Mouse (Mus musculus) heart, embryonic 12.5 days (tissue): ENCODE results near the gene Btbd9. TPM values are rescaled to one million over a fixed set of nuclear protein-coding genes. Genes with fewer than 3 reads are reported as not detected.
A peak's percentile ranks its signal among the peaks of the same experiment; 100 is the strongest.

Experiments
- ATAC-seq: fragments of 200-750 bp; cut with Nextera tagmentation; 2 replicates; pipeline ENCODE4 v1.8.0; 2017; ENCODE audit warnings: moderate TSS enrichment, moderate library complexity; ENCODE audit not compliant: insufficient number of reproducible peaks, low FRiP score
- H3K27ac ChIP-seq: fragments of 300-500 bp; sonication (generic); 2 replicates; pipeline ENCODE4 v1.5.1; 2016; ENCODE audit warnings: mild to moderate bottlenecking, moderate library complexity; ENCODE audit not compliant: poor library complexity, severe bottlenecking
- H3K27me3 ChIP-seq: fragments of 300-500 bp; sonication (generic); replicated peaks from 2 replicates; pipeline ENCODE4 v1.6.1; 2016; ENCODE audit warnings: mild to moderate bottlenecking, moderate library complexity
- H3K36me3 ChIP-seq: fragments of 300-500 bp; sonication (generic); 2 replicates; pipeline ENCODE4 v1.6.1; 2016; ENCODE audit warnings: mild to moderate bottlenecking, moderate library complexity
- H3K4me1 ChIP-seq: fragments of 300-500 bp; sonication (generic); replicated peaks from 2 replicates; pipeline ENCODE4 v1.6.1; 2016; ENCODE audit warnings: mild to moderate bottlenecking
- H3K4me2 ChIP-seq: fragments of 300-500 bp; sonication (generic); 2 replicates; pipeline ENCODE4 v1.6.1; 2016; ENCODE audit warnings: mild to moderate bottlenecking, moderate library complexity
- H3K4me3 ChIP-seq: fragments of 300-500 bp; sonication (generic); 2 replicates; pipeline ENCODE4 v1.5.1; 2016; ENCODE audit warnings: mild to moderate bottlenecking
- H3K9ac ChIP-seq: fragments of 300-500 bp; sonication (generic); 2 replicates; pipeline ENCODE4 v1.6.1; 2016; ENCODE audit warnings: mild to moderate bottlenecking, moderate library complexity
- H3K9me3 ChIP-seq: fragments of 300-500 bp; sonication (generic); replicated peaks from 2 replicates; pipeline ENCODE4 v1.6.1; 2016; ENCODE audit warnings: mild to moderate bottlenecking, moderate library complexity
- WGBS: fragments of 180-500 bp; shearing (Covaris S2); methylation state at CpG from one replicate; pipeline ENCODE4 v1.1.7; 2016; 5-methylcytosine and 5-hydroxymethylcytosine counted together
- polyA plus RNA-seq: library from polyadenylated mRNA; unstranded; fragments of >200 nt; fragmentation: Nextera tagmentation; extraction: Ambion mirVana; gene quantifications from 2 replicates; pipeline ENCODE4 v1.2.1, GENCODE M21; 2016

The Btbd9 gene
- polyA plus RNA-seq, 1 experiment from 2014 or later = 42.0 TPM

- Histone ChIP-seq H3K4me2 (no peak overlapping the region), H3K4me3 (no peak overlapping the region), H3K27ac (no peak overlapping the region), H3K27me3 (no peaks in the 10 kb centered on the region), H3K9ac (no peak overlapping the region), H3K36me3 (no peaks in the 10 kb centered on the region), H3K4me1 (peaks cover 5% of the 10 kb centered on the region), H3K9me3 (no peaks in the 10 kb centered on the region)
- 72% methylated on average over 2 of the region's 2 CpGs for WGBS
- ATAC-seq = no peak
Observed at GRCm38 (mm10) chr17:30558623-30559022, 17.7 kb downstream of the Btbd9 start.

DNA sequence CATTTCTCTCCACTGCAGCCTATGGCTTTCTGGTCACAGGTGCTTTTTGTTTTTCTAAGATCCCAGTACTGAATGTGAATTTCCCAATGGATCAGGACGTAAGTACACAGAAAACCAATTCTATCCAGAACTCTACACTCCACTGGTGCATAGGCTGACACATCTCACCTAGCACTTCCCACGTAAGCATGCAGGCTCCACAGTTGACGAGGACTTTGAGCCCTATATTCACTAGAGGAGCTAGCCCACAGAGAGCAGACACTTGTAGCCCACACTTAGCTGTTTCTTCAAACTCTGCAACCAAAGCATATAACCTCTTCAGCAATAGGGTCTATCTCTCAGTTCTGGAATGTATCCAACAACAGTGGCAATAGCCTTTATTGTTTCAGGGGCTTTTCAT, 19.8 kb downstream of the Btbd9 start:
- no peak for ATAC-seq
- Histone ChIP-seq H3K4me3 (no peak overlapping the region), H3K27me3 (no peaks in the 10 kb centered on the region), H3K9ac (no peak overlapping the region), H3K36me3 (no peaks in the 10 kb centered on the region), H3K9me3 (no peaks in the 10 kb centered on the region), H3K4me1 (peaks cover 12% of the 10 kb centered on the region), H3K27ac (no peak overlapping the region), H3K4me2 (no peak overlapping the region)
- 75% methylated on average over 3 of the region's 3 CpGs for WGBS

- Histone ChIP-seq H3K9me3 (no peaks in the 10 kb centered on the region), H3K36me3 (no peaks in the 10 kb centered on the region), H3K9ac (no peak overlapping the region), H3K4me3 (no peak overlapping the region), H3K4me2 (no peak overlapping the region), H3K27ac (no peak overlapping the region), H3K4me1 (peaks cover 37% of the 10 kb centered on the region), H3K27me3 (no peaks in the 10 kb centered on the region)
- 84% methylated on average over 4 of the region's 4 CpGs for WGBS
- ATAC-seq = no peak
Observed at GRCm38 (mm10) chr17:30553027-30553937, 23.0 kb downstream of the Btbd9 start.

GRCm38 (mm10) chr17:30550774-30551107, 25.5 kb downstream of the Btbd9 start:
- 3% methylated on average over 1 of the region's 1 CpGs for WGBS
- Histone ChIP-seq H3K36me3 (no peaks in the 10 kb centered on the region), H3K27ac (peak overlapping the region; percentile 94), H3K27me3 (no peaks in the 10 kb centered on the region), H3K4me2 (no peak overlapping the region), H3K4me3 (no peak overlapping the region), H3K9ac (no peak overlapping the region), H3K4me1 (peaks cover 39% of the 10 kb centered on the region), H3K9me3 (no peaks in the 10 kb centered on the region)
- ATAC-seq = no peak

- 31% methylated on average over 9 of the region's 9 CpGs for WGBS
- peak overlapping the region; percentile 47 for H3K4me2 ChIP-seq
- no peak overlapping the region for H3K9ac ChIP-seq
- H3K36me3 ChIP-seq = no peaks in the 10 kb centered on the region
- peaks cover 39% of the 10 kb centered on the region for H3K4me1 ChIP-seq
- H3K27ac ChIP-seq = peak overlapping the region; percentile 94
- H3K4me3 ChIP-seq = no peak overlapping the region
- H3K27me3 ChIP-seq = no peaks in the 10 kb centered on the region
- 0 out of 2 replicates have a peak, but pooled peaks have one; percentile 56 for ATAC-seq
- H3K9me3 ChIP-seq = no peaks in the 10 kb centered on the region
Observed at GRCm38 (mm10) chr17:30549899-30550773, 26.2 kb downstream of the Btbd9 start.

DNA sequence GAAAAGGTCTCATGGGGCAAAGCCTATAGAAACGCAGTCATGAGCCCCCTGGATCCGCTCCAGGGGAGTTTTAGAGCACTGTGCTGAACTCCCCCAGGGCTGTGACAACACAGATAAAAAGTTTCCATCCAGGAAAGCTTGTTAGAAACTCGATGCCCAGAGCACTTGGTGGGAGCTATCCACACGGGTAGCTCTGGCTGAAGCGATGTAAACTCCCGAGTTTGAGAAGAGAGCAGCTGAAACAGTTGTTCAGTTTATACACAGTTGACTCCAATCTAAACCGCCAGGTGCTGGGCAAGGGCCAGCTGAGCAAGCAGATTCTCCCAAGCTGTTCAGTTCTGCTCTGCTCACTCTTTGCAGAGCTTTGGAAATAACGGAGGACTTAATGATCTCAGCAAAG, 37.2 kb downstream of the Btbd9 start:
- WGBS = 14% methylated on average over 8 of the region's 8 CpGs
- Histone ChIP-seq H3K4me1 (peaks cover 33% of the 10 kb centered on the region), H3K9ac (no peak overlapping the region), H3K4me2 (no peak overlapping the region), H3K36me3 (no peaks in the 10 kb centered on the region), H3K27me3 (no peaks in the 10 kb centered on the region), H3K4me3 (no peak overlapping the region), H3K9me3 (no peaks in the 10 kb centered on the region), H3K27ac (peak overlapping the region; percentile 8; the same call in 1 of the 2 replicates)
- ATAC-seq = peak; percentile 53

GRCm38 (mm10) chr17:30536651-30537050, 39.6 kb downstream of the Btbd9 start:
- Histone ChIP-seq H3K36me3 (no peaks in the 10 kb centered on the region), H3K4me1 (peaks cover 19% of the 10 kb centered on the region), H3K9ac (no peak overlapping the region), H3K27ac (no peak overlapping the region), H3K4me2 (no peak overlapping the region), H3K4me3 (no peak overlapping the region), H3K27me3 (no peaks in the 10 kb centered on the region), H3K9me3 (no peaks in the 10 kb centered on the region)
- no peak for ATAC-seq
- 76% methylated on average over 5 of the region's 5 CpGs for WGBS

- no peaks in the 10 kb centered on the region for H3K27me3 ChIP-seq
- H3K9ac ChIP-seq = no peak overlapping the region
- WGBS = 88% methylated on average over 2 of the region's 2 CpGs
- no peaks in the 10 kb centered on the region; the same call in 1 of the 2 replicates for H3K4me1 ChIP-seq
- no peak overlapping the region for H3K27ac ChIP-seq
- no peaks in the 10 kb centered on the region for H3K36me3 ChIP-seq
- H3K4me2 ChIP-seq = no peak overlapping the region
- H3K9me3 ChIP-seq = no peaks in the 10 kb centered on the region
- ATAC-seq = no peak
- H3K4me3 ChIP-seq = no peak overlapping the region
Observed at GRCm38 (mm10) chr17:30533098-30533497, 43.2 kb downstream of the Btbd9 start.

DNA sequence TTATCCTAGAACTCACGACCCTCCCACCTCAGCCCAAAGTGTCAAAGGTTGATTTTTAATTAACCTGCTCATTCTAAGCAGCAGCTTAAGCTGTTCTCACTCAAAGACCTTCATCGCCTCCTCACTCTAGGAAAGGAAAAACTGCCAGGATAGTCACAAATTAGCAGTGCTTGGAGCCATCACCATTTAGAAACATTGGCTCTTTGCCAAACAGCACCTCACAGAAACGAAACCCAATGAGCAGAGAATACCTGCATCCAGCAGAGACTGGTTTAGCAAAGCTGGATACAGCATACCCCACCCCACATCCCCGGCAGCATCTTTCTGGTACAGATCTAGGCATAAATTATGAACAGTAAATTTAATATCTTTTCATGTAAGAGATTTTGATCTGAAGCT, 45.7 kb downstream of the Btbd9 start:
- Histone ChIP-seq H3K9ac (no peak overlapping the region), H3K27me3 (no peaks in the 10 kb centered on the region), H3K4me1 (peaks cover 5% of the 10 kb centered on the region), H3K9me3 (no peaks in the 10 kb centered on the region), H3K36me3 (peaks cover 8% of the 10 kb centered on the region), H3K4me3 (no peak overlapping the region), H3K27ac (no peak overlapping the region), H3K4me2 (no peak overlapping the region)
- no peak for ATAC-seq
- 62% methylated on average over 4 of the region's 4 CpGs for WGBS

DNA sequence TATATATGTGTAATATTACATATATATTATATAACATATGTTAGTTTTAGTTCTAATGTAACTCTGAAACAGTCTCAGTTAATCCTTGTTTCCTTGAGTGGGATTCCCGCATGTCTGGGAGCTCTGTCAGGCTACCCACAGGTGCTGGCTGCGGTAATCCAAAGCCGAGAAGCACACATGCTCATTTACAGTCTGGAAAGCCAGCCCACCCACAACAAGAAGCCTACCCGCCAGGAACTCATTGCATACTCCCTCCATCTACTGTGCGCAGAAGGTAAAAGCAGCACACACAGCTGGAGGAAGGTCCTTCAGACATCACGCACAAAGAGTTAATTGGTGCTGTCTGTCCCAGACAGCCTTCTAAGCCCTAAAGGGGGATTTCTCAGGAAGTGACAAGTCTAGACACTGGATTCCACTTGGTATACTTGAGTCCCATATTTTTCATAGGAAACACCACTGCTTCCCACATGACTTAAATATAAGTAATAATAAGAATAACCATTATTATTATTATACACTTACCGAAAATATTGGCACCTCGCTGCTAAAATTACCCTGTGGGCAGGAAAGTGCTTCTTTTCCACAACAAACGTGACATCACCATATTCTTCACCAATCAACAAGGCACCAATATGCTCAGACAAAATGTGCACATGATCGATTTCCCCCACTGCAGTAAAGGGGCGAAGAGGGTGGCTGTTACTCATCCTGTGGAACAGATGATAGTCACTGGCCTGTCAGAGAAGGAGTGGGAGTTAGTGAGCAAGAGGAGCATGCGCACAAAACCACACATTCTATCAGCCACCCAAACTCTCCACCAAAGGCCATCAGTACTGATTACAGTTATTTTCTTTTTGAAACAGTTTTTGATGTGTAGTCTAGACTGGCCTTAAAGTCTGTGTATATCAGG, 46.4 kb downstream of the Btbd9 start:
- H3K4me3 ChIP-seq = no peak overlapping the region
- ATAC-seq = no peak

More for the DNA sequence above, 46.4 kb downstream of the Btbd9 start:
- no peak overlapping the region for H3K4me2 ChIP-seq
- peaks cover 8% of the 10 kb centered on the region for H3K36me3 ChIP-seq
- peaks cover 9% of the 10 kb centered on the region for H3K4me1 ChIP-seq
- no peak overlapping the region for H3K9ac ChIP-seq
- no peak overlapping the region for H3K27ac ChIP-seq
- no peaks in the 10 kb centered on the region for H3K9me3 ChIP-seq
- 82% methylated on average over 12 of the region's 12 CpGs for WGBS
- H3K27me3 ChIP-seq = no peaks in the 10 kb centered on the region
